Mouse (Mus musculus): ENCODE results near the gene Rbak. TPM values are rescaled to one million over a fixed set of nuclear protein-coding genes. Genes with fewer than 3 reads are reported as not detected.
"Not testable (repeated sequence)": the region's sequence is repeated elsewhere in the genome, so short reads cannot be mapped to it uniquely, and the experiment has no call there.

Gene Rbak
- total and polyA plus RNA-seq, 2 experiments from 2014 or later, result 9.7 to 22.6 TPM

GRCm38 (mm10) chr5:143137580-143137979 is 43.0 kb downstream of the Rbak start:
- ATAC-seq, result no peak
- WGBS, result 85% methylated on average over 13 of the region's 13 CpGs

DNA sequence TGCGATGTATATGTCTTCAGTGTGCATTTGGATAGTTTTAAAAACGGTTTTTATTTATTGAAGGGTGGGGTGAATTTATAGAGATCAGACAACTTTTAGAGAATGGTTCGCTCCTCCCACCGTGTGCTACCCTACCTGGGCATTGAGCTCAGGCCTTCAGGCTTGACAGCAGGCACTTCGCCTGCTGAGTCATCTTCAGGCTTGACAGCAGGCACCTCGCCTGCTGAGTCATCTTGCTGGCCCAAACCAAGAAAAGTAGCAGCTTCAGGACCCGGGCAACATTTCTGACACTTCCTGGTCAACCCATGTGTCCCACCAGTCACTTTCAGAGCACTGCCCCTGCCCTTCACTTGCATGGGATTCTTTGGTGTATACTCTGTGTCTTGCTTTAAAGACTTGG is 45.5 kb downstream of the Rbak start:
- Histone ChIP-seq H3K9me3 (ENCODE audit: low read length) (no peaks in the 10 kb centered on the region), H3K27me3 (ENCODE audit: insufficient read depth, low read length) (no peaks in the 10 kb centered on the region), H3K27ac (ENCODE audit: low read depth, low read length) (no peak overlapping the region), H3K4me3 (ENCODE audit: low read depth, low read length) (no peak overlapping the region), H3K36me3 (ENCODE audit: insufficient read depth) (no peaks in the 10 kb centered on the region), H3K4me1 (ENCODE audit: insufficient read depth) (no peaks in the 10 kb centered on the region), H3K9ac (no peak overlapping the region), H3K4me2 (ENCODE audit: low read depth) (no peak overlapping the region)
- TF ChIP-seq CTCF (IDR thresholded peaks at IDR 0.05; ENCODE audit: low read depth), result no peak
- WGBS, result 94% methylated on average over 7 of the region's 7 CpGs
- DNase-seq (no peak), ATAC-seq (no peak)

More at GRCm38 (mm10) chr5:143137580-143137979, 43.0 kb downstream of the Rbak start:
- no peak overlapping the region for H3K27ac ChIP-seq (ENCODE audit: low read depth, low read length)
- H3K4me3 ChIP-seq (ENCODE audit: low read depth, low read length), result no peak overlapping the region
- no peaks in the 10 kb centered on the region for H3K36me3 ChIP-seq (ENCODE audit: insufficient read depth)
- H3K4me1 ChIP-seq (ENCODE audit: insufficient read depth), result no peaks in the 10 kb centered on the region
- no peak overlapping the region for H3K4me2 ChIP-seq (ENCODE audit: low read depth)
- no peak for TF ChIP-seq CTCF (IDR thresholded peaks at IDR 0.05; ENCODE audit: low read depth)
- H3K9ac ChIP-seq, result no peak overlapping the region
- H3K27me3 ChIP-seq (ENCODE audit: insufficient read depth, low read length), result no peaks in the 10 kb centered on the region
- no peak for DNase-seq
- no peaks in the 10 kb centered on the region for H3K9me3 ChIP-seq (ENCODE audit: low read length)

DNA sequence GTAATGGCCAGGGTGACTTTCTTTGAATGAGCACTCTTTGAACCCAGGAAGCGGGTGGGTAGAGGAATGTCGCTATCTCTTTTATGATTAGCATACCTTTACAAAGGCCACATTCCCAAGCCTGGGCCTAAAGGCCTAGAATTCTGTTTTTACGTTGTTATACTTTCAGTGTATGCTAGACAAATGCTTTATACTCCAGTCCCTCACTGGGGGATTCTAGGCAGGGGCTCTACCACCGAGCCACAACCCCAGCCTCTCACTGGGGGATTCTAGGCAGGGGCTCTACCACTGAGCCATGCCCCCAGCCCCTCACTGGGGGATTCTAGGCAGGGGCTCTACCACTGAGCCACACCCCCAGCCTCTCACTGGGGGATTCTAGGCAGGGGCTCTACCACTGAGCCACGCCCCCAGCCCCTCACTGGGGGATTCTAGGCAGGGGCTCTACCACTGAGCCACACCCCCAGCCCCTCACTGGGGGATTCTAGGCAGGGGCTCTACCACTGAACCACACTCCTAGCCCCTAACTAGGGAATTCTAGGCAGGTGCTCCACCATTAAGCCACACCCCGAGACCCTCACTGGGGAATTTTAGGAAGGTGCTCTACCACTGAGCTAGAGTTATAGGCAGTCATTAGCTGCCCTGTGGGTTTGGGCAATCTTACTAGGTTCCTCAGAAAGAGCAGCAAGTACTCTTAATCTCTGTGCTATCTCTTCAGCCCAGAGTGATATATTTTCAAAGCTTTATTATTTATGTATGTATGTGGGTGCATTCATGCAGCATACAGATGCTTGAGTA is 46.2 kb downstream of the Rbak start:
- not testable (repeated sequence) for ATAC-seq; H3K27me3 ChIP-seq (ENCODE audit: insufficient read depth, low read length); H3K4me3 ChIP-seq (ENCODE audit: low read depth, low read length); H3K4me2 ChIP-seq (ENCODE audit: low read depth); DNase-seq; H3K9me3 ChIP-seq (ENCODE audit: low read length); H3K9ac ChIP-seq; H3K27ac ChIP-seq (ENCODE audit: low read depth, low read length); H3K4me1 ChIP-seq (ENCODE audit: insufficient read depth); H3K36me3 ChIP-seq (ENCODE audit: insufficient read depth)
- WGBS, result 84% methylated on average over 3 of the region's 6 CpGs

DNA sequence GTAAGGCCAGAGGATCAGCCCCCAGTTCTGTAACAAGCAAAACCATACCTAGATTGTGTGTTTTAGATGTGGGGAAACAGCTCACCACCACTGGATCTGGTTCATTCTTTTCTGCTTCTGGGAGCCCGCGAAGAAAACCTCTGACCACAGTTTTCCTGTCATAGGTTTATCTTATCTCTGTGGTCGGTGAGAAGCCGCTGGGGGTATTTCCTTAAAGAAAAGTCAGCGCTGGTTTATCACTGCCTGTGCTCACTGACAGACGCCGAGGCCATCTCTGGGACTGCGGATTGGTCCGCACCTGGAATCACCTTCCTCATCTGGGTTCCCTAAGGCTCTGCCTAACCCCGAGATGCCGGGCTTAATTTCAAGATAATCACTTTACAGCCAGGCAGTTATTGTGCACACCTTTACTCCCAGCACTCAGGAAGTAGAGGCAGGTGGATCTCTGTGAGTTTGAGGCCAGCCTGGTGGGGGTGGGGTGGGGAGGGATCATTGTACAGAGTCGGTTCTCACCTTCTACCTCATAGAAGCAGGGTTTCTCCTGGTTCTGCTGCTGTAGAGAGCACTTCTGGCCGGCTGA is 47.5 kb downstream of the Rbak start:
- H3K4me3 ChIP-seq (ENCODE audit: low read depth, low read length), result no peak overlapping the region
- 86% methylated on average over 13 of the region's 13 CpGs for WGBS

GRCm38 (mm10) chr5:143130342-143130741 is 50.2 kb downstream of the Rbak start:
- H3K9me3 ChIP-seq (ENCODE audit: low read length), result 0 out of 2 replicates have a peak, but pooled peaks cover 3% of the 10 kb centered on the region
- TF ChIP-seq CTCF (IDR thresholded peaks at IDR 0.05; ENCODE audit: low read depth), result peak; percentile 30; the same call in 1 of the 2 replicates
- peaks cover 2% of the 10 kb centered on the region; the same call in 1 of the 2 replicates for H3K4me1 ChIP-seq (ENCODE audit: insufficient read depth)
- H3K36me3 ChIP-seq (ENCODE audit: insufficient read depth), result no peaks in the 10 kb centered on the region
- DNase-seq, result no peak
- no peak overlapping the region for H3K9ac ChIP-seq
- H3K4me2 ChIP-seq (ENCODE audit: low read depth), result no peak overlapping the region
- no peak for ATAC-seq
- no peaks in the 10 kb centered on the region for H3K27me3 ChIP-seq (ENCODE audit: insufficient read depth, low read length)
- 92% methylated on average over 7 of the region's 7 CpGs for WGBS
- H3K4me3 ChIP-seq (ENCODE audit: low read depth, low read length), result no peak overlapping the region
- no peak overlapping the region for H3K27ac ChIP-seq (ENCODE audit: low read depth, low read length)

More for the DNA sequence above, 47.5 kb downstream of the Rbak start:
- ATAC-seq (no peak), DNase-seq (no peak)
- no peak for TF ChIP-seq CTCF (IDR thresholded peaks at IDR 0.05; ENCODE audit: low read depth)
- Histone ChIP-seq H3K27ac (ENCODE audit: low read depth, low read length) (no peak overlapping the region), H3K9ac (no peak overlapping the region), H3K4me2 (ENCODE audit: low read depth) (no peak overlapping the region), H3K9me3 (ENCODE audit: low read length) (0 out of 2 replicates have a peak, but pooled peaks cover 3% of the 10 kb centered on the region), H3K27me3 (ENCODE audit: insufficient read depth, low read length) (no peaks in the 10 kb centered on the region), H3K4me1 (ENCODE audit: insufficient read depth) (no peaks in the 10 kb centered on the region), H3K36me3 (ENCODE audit: insufficient read depth) (no peaks in the 10 kb centered on the region)

- H3K4me3 ChIP-seq (ENCODE audit: low read depth, low read length), result no peak overlapping the region
- no peaks in the 10 kb centered on the region for H3K36me3 ChIP-seq (ENCODE audit: insufficient read depth)
- H3K9ac ChIP-seq, result no peak overlapping the region
- H3K4me2 ChIP-seq (ENCODE audit: low read depth), result no peak overlapping the region
- no peak for ATAC-seq
- no peak overlapping the region for H3K27ac ChIP-seq (ENCODE audit: low read depth, low read length)
- no peak for TF ChIP-seq CTCF (IDR thresholded peaks at IDR 0.05; ENCODE audit: low read depth)
- H3K9me3 ChIP-seq (ENCODE audit: low read length), result 0 out of 2 replicates have a peak, but pooled peaks cover 3% of the 10 kb centered on the region
- peaks cover 8% of the 10 kb centered on the region; the same call in 1 of the 2 replicates for H3K4me1 ChIP-seq (ENCODE audit: insufficient read depth)
- DNase-seq, result no peak
- WGBS, result 90% methylated on average over 16 of the region's 16 CpGs
- no peaks in the 10 kb centered on the region for H3K27me3 ChIP-seq (ENCODE audit: insufficient read depth, low read length)
Observed at GRCm38 (mm10) chr5:143129101-143129500, 51.5 kb downstream of the Rbak start.

DNA sequence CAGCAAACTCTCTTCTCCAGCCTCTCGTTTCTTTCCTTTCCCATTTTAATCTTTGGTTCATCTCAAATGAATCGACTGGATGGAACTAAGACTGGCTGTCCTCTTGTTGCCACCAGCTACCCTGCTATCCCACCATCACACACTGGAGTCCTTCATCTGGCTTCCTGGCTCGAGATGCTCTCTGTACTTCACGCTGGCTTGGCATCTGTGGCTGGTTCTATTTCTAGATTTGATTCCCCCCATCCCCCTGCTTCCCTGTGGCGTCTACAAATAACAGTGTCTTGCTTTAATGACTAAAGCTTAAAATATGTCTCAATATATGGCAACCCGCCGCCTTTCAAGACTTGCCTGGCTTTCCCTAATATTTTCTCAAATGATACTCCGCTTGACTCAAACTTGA is 52.7 kb downstream of the Rbak start:
- ATAC-seq, result no peak
- H3K9ac ChIP-seq, result no peak overlapping the region
- peaks cover 8% of the 10 kb centered on the region; the same call in 1 of the 2 replicates for H3K4me1 ChIP-seq (ENCODE audit: insufficient read depth)
- no peak overlapping the region for H3K4me2 ChIP-seq (ENCODE audit: low read depth)
- H3K4me3 ChIP-seq (ENCODE audit: low read depth, low read length), result no peak overlapping the region
- H3K27me3 ChIP-seq (ENCODE audit: insufficient read depth, low read length), result no peaks in the 10 kb centered on the region
- H3K27ac ChIP-seq (ENCODE audit: low read depth, low read length), result no peak overlapping the region
- 73% methylated on average over 8 of the region's 8 CpGs for WGBS
- no peaks in the 10 kb centered on the region for H3K36me3 ChIP-seq (ENCODE audit: insufficient read depth)
- 0 out of 2 replicates have a peak, but pooled peaks cover 3% of the 10 kb centered on the region for H3K9me3 ChIP-seq (ENCODE audit: low read length)
- no peak for TF ChIP-seq CTCF (IDR thresholded peaks at IDR 0.05; ENCODE audit: low read depth)
- DNase-seq, result no peak
